ENCODE assay signal across 18 mouse cellular contexts in genomic region chr6:108705957-108706356, GRCm38 (mm10). TPM values are rescaled to one million over a fixed set of nuclear protein-coding genes. Genes with fewer than 3 reads are reported as not detected.
DNase-seq lines count a peak whose midpoint lies in the region; ATAC-seq and TF ChIP-seq lines count a peak whose summit lies in the region.
"Had no signal": no experiment of that assay in that cellular context is flagged by ENCODE, and none has a peak within 500 bp of the region (broad histone marks: within the 10 kb centered on the region; RNA-seq: fewer than 3 reads in every experiment).

No protein-coding gene starts in this region.

- DNase-seq in adrenal gland, adult (ENCODE audit: inconsistent age in 2 of 2, low spot score in 1 of 2), result peak; percentile 55 to 70
- no peak for DNase-seq in adrenal gland, postnatal 10 days
- DNase-seq in urinary bladder, postnatal 25 days (ENCODE audit: low spot score), result peak; percentile 14
- DNase-seq in urinary bladder, adult 2 months (ENCODE audit: low spot score), result no peak
- DNase-seq in cerebellum, adult 11-12 months, result peak; percentile 71
- DNase-seq in gastrocnemius, adult 2 months, result no peak
- DNase-seq in frontal cortex, postnatal 36 days (ENCODE audit: low spot score in 2 of 2), result no peak
- DNase-seq: heart, adult 11 months; kidney, postnatal 14 days; layer of hippocampus, postnatal 36 days; lung, postnatal 10 days had no signal

- no peak for TF ChIP-seq CTCF in gastrocnemius, adult 2 months (IDR thresholded peaks at IDR 0.05)

- H3K27ac ChIP-seq in gastrocnemius, adult 2 months, result no peak overlapping the region
- H3K27ac ChIP-seq: embryonic facial prominence, embryonic 15.5 days; forebrain, embryonic 13.5 days; heart, embryonic 15.5 days; hindbrain, embryonic 14.5 days; liver, embryonic 14.5 days had no signal

- no peak for ATAC-seq in erythroblast, adult 5-6 weeks (replicated peaks; ENCODE audit: low FRiP score, poor library complexity, severe bottlenecking)
- ATAC-seq: forebrain, embryonic 13.5 days; intestine, postnatal 0 days had no signal

- H3K4me3 ChIP-seq in gastrocnemius, adult 2 months, result no peak overlapping the region
- H3K4me3 ChIP-seq: embryonic facial prominence, embryonic 15.5 days; forebrain, embryonic 13.5 days; heart, embryonic 15.5 days had no signal

- intact Hi-C loops in gastrocnemius, adult 2 months (cut with DNase I), result loop anchor here (5.0 kb wide), 1 partner anchor 34 kb away; no protein-coding TSS in a partner anchor

RNA-seq across cellular contexts. Expression of gene Bhlhe40, which starts 45.5 kb away (rescaled TPM):
- total RNA-seq in adrenal gland, postnatal 10 days (2021), result 10 to 100 TPM; 47.0 to 94.0 TPM
- polyA plus RNA-seq in urinary bladder, adult 2 months (2012; rRNA removed), result 17.9 and 35.1 TPM in 2 replicates
- 100 to 1,000 TPM in 1 of 2 experiments, 10 to 100 TPM in 1; 70.0 to 124 TPM for total RNA-seq in gastrocnemius, adult 2 months (2021)
- total RNA-seq in erythroblast, adult 5-6 weeks (2015; ENCODE audit: low replicate concordance), result 3.3 and 8.6 TPM in 2 replicates
- total RNA-seq in erythroblast, adult 5-6 weeks (2017; ENCODE audit: low replicate concordance), result 2.9 and 11.7 TPM in 2 replicates

Comparison
In these comparisons a context has a peak if more than half of its experiments do, and no peak if none do; other contexts are left out.
1. DNase-seq: peak in adrenal gland, adult (2 of 2), urinary bladder, postnatal 25 days (single experiment) and cerebellum, adult 11-12 months (single experiment); none in adrenal gland, postnatal 10 days (single experiment), urinary bladder, adult 2 months (single experiment), gastrocnemius, adult 2 months (single experiment) and frontal cortex, postnatal 36 days (0 of 2).